Mouse (Mus musculus) CH12.LX (cell line): ENCODE results near the gene Frem2. TPM values are rescaled to one million over a fixed set of nuclear protein-coding genes. Genes with fewer than 3 reads are reported as not detected.

Experiments used
- DNase-seq: peaks from one replicate; pipeline ENCODE4 v3.0.0-alpha.2; 2013; ENCODE audit errors: extremely low read depth
- H3K27ac ChIP-seq: 2 replicates; pipeline ENCODE4 v1.5.1; 2012; ENCODE audit warnings: low read depth, mild to moderate bottlenecking, control low read depth, moderate library complexity; ENCODE audit not compliant: insufficient read depth
- H3K27me3 ChIP-seq: replicated peaks from 2 replicates; pipeline ENCODE3; 2012; ENCODE audit warnings: inconsistent platforms
- H3K36me3 ChIP-seq, 2 experiments: replicated peaks in 1 of 2; 2 replicates each; pipeline versions ENCODE3 to v1.6.1; 2012; ENCODE audit warnings: inconsistent platforms in 1 of 2, low read length in 1 of 2, mild to moderate bottlenecking in 1 of 2, mixed read lengths in 1 of 2, moderate library complexity in 1 of 2; ENCODE audit not compliant: control insufficient read depth in 1 of 2, insufficient read depth in 1 of 2
- H3K4me1 ChIP-seq, 2 experiments: 2 replicates each; pipeline ENCODE4 v1.6.1; 2012; ENCODE audit warnings: inconsistent platforms in 1 of 2, moderate library complexity in 1 of 2; ENCODE audit not compliant: insufficient read depth in 2 of 2, control insufficient read depth in 1 of 2
- H3K4me2 ChIP-seq: 2 replicates; pipeline ENCODE4 v1.6.1; 2012; ENCODE audit warnings: low read depth, mild to moderate bottlenecking, control low read depth; ENCODE audit not compliant: poor library complexity, insufficient read depth, severe bottlenecking
- H3K4me3 ChIP-seq, 3 experiments: fragments of 150-350 bp in 1 of 3; sonication (generic) in 1 of 3; replicated peaks in 1 of 3; 2 replicates each; pipeline versions ENCODE3 to v1.5.1; 2011 to 2012; ENCODE audit warnings: low read depth in 2 of 3, low read length in 2 of 3, mild to moderate bottlenecking in 2 of 3, moderate library complexity in 2 of 3, control low read depth in 1 of 3, improper control_type of control experiment in 1 of 3, inconsistent platforms in 1 of 3, mixed read lengths in 1 of 3; ENCODE audit not compliant: poor library complexity in 1 of 3
- H3K79me2 ChIP-seq: replicated peaks from 2 replicates; pipeline ENCODE4 v1.6.1; 2012; ENCODE audit warnings: mild to moderate bottlenecking, moderate library complexity; ENCODE audit not compliant: control insufficient read depth, poor library complexity, insufficient read depth, severe bottlenecking; ENCODE audit errors: extremely low read depth
- H3K9ac ChIP-seq: 2 replicates; pipeline ENCODE4 v1.6.1; 2012; ENCODE audit warnings: low read depth, mild to moderate bottlenecking, control low read depth, moderate library complexity; ENCODE audit not compliant: insufficient read depth
- H3K9me3 ChIP-seq: replicated peaks from 2 replicates; pipeline ENCODE3; 2012; ENCODE audit warnings: low read length, inconsistent platforms, mixed read lengths
- BHLHE40 ChIP-seq: IDR thresholded peaks from 2 replicates; pipeline ENCODE4 v1.6.1; 2011; ENCODE audit warnings: mild to moderate bottlenecking, low read depth, low read length, improper control_type of control experiment
- CHD2 ChIP-seq: IDR thresholded peaks from 2 replicates; pipeline ENCODE4 v1.6.1; 2011; ENCODE audit warnings: low read length, improper control_type of control experiment
- EP300 ChIP-seq: IDR thresholded peaks from 2 replicates; pipeline ENCODE4 v1.6.1; 2011; ENCODE audit warnings: low read length, improper control_type of control experiment
- HCFC1 ChIP-seq: IDR thresholded peaks from 2 replicates; pipeline ENCODE4 v1.6.1; 2012; ENCODE audit warnings: low read depth, mild to moderate bottlenecking, inconsistent platforms, low read length, improper control_type of control experiment
- IRF4 ChIP-seq: IDR thresholded peaks from 2 replicates; pipeline ENCODE4 v1.6.1; 2014; ENCODE audit warnings: low read depth, mild to moderate bottlenecking, inconsistent platforms, low read length, improper control_type of control experiment
- MAFK ChIP-seq: IDR thresholded peaks from 2 replicates; pipeline ENCODE4 v1.6.1; 2011; ENCODE audit warnings: low read length, improper control_type of control experiment; ENCODE audit not compliant: insufficient replicate concordance
- MEF2A ChIP-seq: IDR thresholded peaks from 2 replicates; pipeline ENCODE4 v1.6.1; 2014; ENCODE audit warnings: low read depth, mild to moderate bottlenecking, inconsistent platforms, low read length, improper control_type of control experiment, borderline replicate concordance
- MXI1 ChIP-seq: IDR thresholded peaks from 2 replicates; pipeline ENCODE4 v1.6.1; 2011; ENCODE audit warnings: mild to moderate bottlenecking, low read depth, low read length, improper control_type of control experiment
- MYC ChIP-seq: IDR thresholded peaks from 2 replicates; pipeline ENCODE4 v1.6.1; 2011; ENCODE audit warnings: low read depth, mild to moderate bottlenecking, improper control_type of control experiment, low read length
- PAX5 ChIP-seq: IDR thresholded peaks from 2 replicates; pipeline ENCODE4 v1.6.1; 2012; ENCODE audit warnings: low read length, inconsistent platforms, mixed read lengths
- POLR2A ChIP-seq: IDR thresholded peaks from 2 replicates; pipeline ENCODE4 v1.6.1; 2011; ENCODE audit warnings: low read depth, mild to moderate bottlenecking, improper control_type of control experiment, low read length
- POLR2AphosphoS2 ChIP-seq: IDR thresholded peaks from 2 replicates; pipeline ENCODE4 v1.6.1; 2011; ENCODE audit warnings: low read depth, low read length, improper control_type of control experiment
- RCOR1 ChIP-seq: conservative IDR thresholded peaks from 2 replicates; pipeline ENCODE4 v1.6.1; 2012; ENCODE audit warnings: low read depth, mild to moderate bottlenecking, inconsistent platforms, low read length, improper control_type of control experiment
- SMC3 ChIP-seq: IDR thresholded peaks from 2 replicates; pipeline ENCODE4 v1.6.1; 2011; ENCODE audit warnings: low read depth, low read length, improper control_type of control experiment
- UBTF ChIP-seq: IDR thresholded peaks from 2 replicates; pipeline ENCODE4 v1.6.1; 2012; ENCODE audit warnings: low read depth, mild to moderate bottlenecking, inconsistent platforms, low read length, improper control_type of control experiment, moderate library complexity
- ZC3H11A ChIP-seq: IDR thresholded peaks from 2 replicates; pipeline ENCODE4 v1.6.1; 2012; ENCODE audit warnings: low read depth, mild to moderate bottlenecking, inconsistent platforms, low read length, improper control_type of control experiment
- ZMIZ1 ChIP-seq: IDR thresholded peaks from 2 replicates; pipeline ENCODE4 v1.6.1; 2012; ENCODE audit warnings: low read depth, mild to moderate bottlenecking, inconsistent platforms, low read length, improper control_type of control experiment
- dilution Hi-C: fragments of 300-500 bp; cut with MboI; formaldehyde crosslinking; loops from 2 replicates; pipeline ENCODE4 v1.14.3; 2020; ENCODE audit warnings: low sequenced_read_pairs; ENCODE audit not compliant: extremely low pct_unique_long_range_greater_than_20kb, extremely low pct_ligation_motif_present
- in situ Hi-C: fragments of 300-500 bp; cut with MboI; formaldehyde crosslinking; loops from 3 replicates; pipeline ENCODE4 v1.14.3; 2019; ENCODE audit warnings: low sequenced_read_pairs, low pct_ligation_motif_present, low pct_unique_long_range_greater_than_20kb, mixed read lengths
- polyA plus RNA-seq: library from polyadenylated mRNA; unstranded; fragments of >175 nt; gene quantifications from 2 replicates; pipeline ENCODE4 v1.2.1, GENCODE M21; 2012; ENCODE audit warnings: low read depth; ENCODE audit not compliant: insufficient read length
- total RNA-seq, 2 experiments: library from RNA; depleted of rRNA; stranded (reverse); fragments of 300-350 nt in 1 of 2; fragments of >200 nt in 1 of 2; gene quantifications; 2 replicates each; pipeline ENCODE4 v1.2.3; 2012 to 2014

The Frem2 gene
- total and polyA plus RNA-seq, 3 experiments, result 0.04 to 0.09 (median 0.04) TPM

DNA sequence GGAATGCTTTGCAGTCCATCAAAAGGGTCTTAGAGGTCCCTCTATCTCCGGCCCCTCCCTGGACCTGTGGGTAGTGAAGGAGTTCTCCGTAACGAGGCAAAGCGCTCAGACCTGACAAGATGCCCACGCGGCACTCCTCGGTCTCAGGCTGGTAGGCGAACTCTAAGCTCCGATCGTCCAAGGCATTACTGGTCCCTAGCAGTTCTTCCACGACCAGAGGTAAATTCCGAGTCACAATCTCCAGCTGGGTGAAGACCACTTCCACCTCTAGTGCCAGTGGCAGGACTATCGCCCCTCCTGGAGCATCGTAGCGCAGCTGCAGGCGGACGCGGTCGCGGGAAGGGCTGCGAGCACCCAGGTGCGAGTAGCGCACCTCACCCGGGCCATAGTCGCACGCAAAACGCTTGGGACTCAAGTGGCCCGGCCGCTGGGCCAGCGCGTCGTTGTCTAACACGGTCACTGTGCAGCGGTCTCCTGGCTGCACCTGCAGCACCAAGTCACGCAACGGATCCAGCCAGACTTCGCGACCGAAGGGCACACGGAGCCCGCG lies 752 bp downstream of the Frem2 start:
- H3K9me3 ChIP-seq, result peaks cover 30% of the 10 kb centered on the region
- no peaks in the 10 kb centered on the region for H3K36me3 ChIP-seq
- no peaks in the 10 kb centered on the region for H3K27me3 ChIP-seq
- no peak overlapping the region for H3K4me3 ChIP-seq
- TF ChIP-seq POLR2AphosphoS2 (no peak), MXI1 (no peak), MYC (no peak), HCFC1 (no peak), BHLHE40 (no peak), UBTF (no peak), ZMIZ1 (no peak), CHD2 (no peak), IRF4 (no peak), EP300 (no peak), POLR2A (no peak), SMC3 (no peak), ZC3H11A (no peak), RCOR1 (no peak), MAFK (no peak), MEF2A (no peak)
- TF ChIP-seq, all 38 proteins: peak for 0
- no peaks in the 10 kb centered on the region for H3K79me2 ChIP-seq
- in situ Hi-C loops (no loop called here), dilution Hi-C loops (no loop called here)
- H3K4me2 ChIP-seq, result no peak overlapping the region
- no peaks in the 10 kb centered on the region for H3K4me1 ChIP-seq
- H3K27ac ChIP-seq, result no peak overlapping the region
- H3K9ac ChIP-seq, result no peak overlapping the region
- DNase-seq, result no peak

DNA sequence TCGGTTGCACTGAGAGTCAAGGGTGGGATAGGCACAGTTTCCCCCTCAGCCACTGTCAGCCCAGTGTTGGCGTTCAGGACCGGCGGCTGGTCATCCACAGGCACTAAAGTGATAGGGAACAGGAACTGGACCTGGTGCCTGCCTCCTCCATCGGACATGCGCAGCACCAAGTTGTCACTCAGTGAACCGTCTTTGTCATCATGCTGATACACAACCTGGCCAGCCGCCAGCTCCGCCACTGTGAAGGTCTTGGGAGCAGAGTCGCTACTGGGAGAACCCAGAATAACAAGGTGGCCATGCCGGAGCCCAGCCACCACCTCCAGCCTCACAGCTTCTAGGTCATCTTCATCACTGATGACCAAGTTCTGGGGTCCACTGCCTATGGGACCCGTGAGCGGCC lies 1.8 kb downstream of the Frem2 start:
- Histone ChIP-seq H3K36me3 (no peaks in the 10 kb centered on the region), H3K79me2 (no peaks in the 10 kb centered on the region), H3K9ac (no peak overlapping the region), H3K4me3 (no peak overlapping the region), H3K27me3 (no peaks in the 10 kb centered on the region), H3K9me3 (peaks cover 30% of the 10 kb centered on the region), H3K27ac (no peak overlapping the region), H3K4me1 (peaks cover 0 to 4% of the 10 kb centered on the region in 2 experiments; a peak in 2 of 4 replicates), H3K4me2 (no peak overlapping the region)
- dilution Hi-C loops (no loop called here), in situ Hi-C loops (no loop called here)
- TF ChIP-seq POLR2A (no peak), MXI1 (no peak), BHLHE40 (no peak), PAX5 (no peak)
- no peak for DNase-seq
